Mouse (Mus musculus) macrophage (primary cell): ENCODE results near the gene Eef2. TPM values are rescaled to one million over a fixed set of nuclear protein-coding genes. Genes with fewer than 3 reads are reported as not detected.

Experiments
- H3K27ac ChIP-seq: fragments of 350-480 bp; formaldehyde crosslinking; 2 replicates; pipeline ENCODE4 v1.9.0; 2021
- H3K36me3 ChIP-seq: fragments of 350-480 bp; formaldehyde crosslinking; 2 replicates; pipeline ENCODE4 v1.9.0; 2021; ENCODE audit errors: inconsistent target
- H3K4me3 ChIP-seq: fragments of 350-480 bp; formaldehyde crosslinking; 2 replicates; pipeline ENCODE4 v1.9.0; 2021; ENCODE audit errors: inconsistent target
- H3K79me2 ChIP-seq: fragments of 350-480 bp; formaldehyde crosslinking; 2 replicates; pipeline ENCODE4 v1.9.0; 2021; ENCODE audit errors: inconsistent target
- WGBS: methylation state at CpG from one replicate; pipeline ENCODE4 v1.1.7; 2026; ENCODE audit warnings: inconsistent platforms; ENCODE audit not compliant: missing documents; 5-methylcytosine and 5-hydroxymethylcytosine counted together
- polyA plus RNA-seq: library from polyadenylated mRNA; stranded (reverse); fragments of 250-400 nt; gene quantifications from 3 replicates; pipeline ENCODE4 v1.2.4, GENCODE M21; 2018; ENCODE audit warnings: inconsistent platforms
- total RNA-seq, 78 experiments: library from RNA; depleted of rRNA; stranded (reverse); fragments of 250-400 nt; gene quantifications; 1 replicate in 9 of 78; 2 replicates in 24 of 78; 3 replicates in 43 of 78; 4 replicates in 2 of 78; pipeline ENCODE4 v1.2.4; 2018; ENCODE audit warnings: inconsistent platforms in 56 of 78

Gene Eef2
- 100 to 1,000 TPM; 161 to 373 (median 228) TPM for total RNA-seq (2018; cell fraction: chromatin; rRNA removed)
- 1,000 to 10,000 TPM in 11 of 26 experiments, 100 to 1,000 TPM in 15; 644 to 1,256 (median 896) TPM for total RNA-seq (2018; cell fraction: cytosol; rRNA removed)
- 100 to 1,000 TPM; 248 to 505 (median 331) TPM for total RNA-seq (2018; cell fraction: nucleus; rRNA removed)
- 749 to 1,081 TPM (median 1,012 TPM) in 3 replicates for polyA plus RNA-seq

DNA sequence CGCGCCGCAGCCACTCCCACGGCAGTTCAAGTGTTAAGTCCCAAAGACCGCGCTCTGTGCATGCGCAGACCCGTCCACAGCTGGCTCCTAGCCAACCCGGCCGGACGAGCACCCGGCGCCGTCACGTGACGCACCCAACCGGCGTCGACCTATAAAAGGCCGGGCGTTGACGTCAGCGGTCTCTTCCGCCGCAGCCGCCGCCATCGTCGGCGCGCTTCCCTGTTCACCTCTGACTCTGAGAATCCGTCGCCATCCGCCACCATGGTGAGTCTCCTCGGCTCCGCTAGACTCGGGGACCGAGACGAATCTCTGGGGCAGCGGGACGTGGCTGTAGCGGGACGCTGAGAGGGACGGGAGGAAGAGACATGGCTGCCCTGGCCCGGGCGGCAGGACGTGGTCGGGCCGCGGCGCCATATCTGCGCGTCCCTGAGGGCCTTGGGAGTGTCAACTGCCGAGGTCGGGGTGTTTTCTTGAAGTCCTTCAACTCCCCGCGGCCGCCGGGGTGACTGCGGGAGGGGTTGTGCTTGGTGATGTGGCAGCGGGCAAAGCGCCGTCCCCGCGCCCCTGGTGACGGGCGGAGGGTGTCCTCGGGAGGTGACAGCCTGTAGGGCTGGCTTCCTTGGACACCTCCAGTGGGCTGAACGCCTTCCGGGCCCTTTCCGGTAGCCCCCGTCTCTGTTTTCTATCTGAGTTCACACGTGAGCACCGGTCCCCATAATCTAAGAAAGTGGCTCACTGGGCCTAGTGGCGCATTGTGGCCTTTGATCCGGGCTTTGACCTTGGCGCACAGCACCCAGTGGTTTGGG is at the start of gene Eef2:
TSS of gene Eef2 (plus strand) at position 166 of the 806 bp plus-strand sequence.
- Histone ChIP-seq H3K79me2 (peaks cover 45% of the 10 kb centered on the region), H3K27ac (peak within 1 kb of the TSS; percentile 65), H3K4me3 (peak within 1 kb of the TSS; percentile 94), H3K36me3 (peaks cover 42% of the 10 kb centered on the region)
- under 1% methylated on average over 75 of the region's 77 CpGs for WGBS

DNA sequence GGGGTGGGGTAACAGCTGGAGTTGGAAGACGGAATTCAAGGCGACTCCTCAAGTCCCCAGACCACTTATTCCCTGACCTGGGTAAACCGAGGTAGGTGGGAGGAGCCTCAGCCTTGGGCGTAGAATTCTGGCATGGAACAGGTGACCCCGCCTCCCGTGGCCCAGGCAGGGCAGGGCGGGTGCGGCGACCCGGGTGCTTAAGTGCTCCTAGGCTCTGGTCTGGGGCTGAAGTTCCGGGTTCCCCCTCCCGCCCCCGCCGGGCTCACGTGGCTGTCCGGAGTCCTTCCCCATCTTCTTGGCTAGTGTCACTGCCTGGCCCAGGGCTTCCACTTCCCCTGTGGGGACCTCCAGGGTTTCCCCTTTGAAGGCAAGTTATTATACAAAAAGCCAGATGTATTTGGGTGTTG is 42.2 kb upstream of the Eef2 start:
- Histone ChIP-seq H3K36me3 (no peaks in the 10 kb centered on the region), H3K79me2 (peaks cover 13% of the 10 kb centered on the region), H3K4me3 (peak overlapping the region; percentile 67), H3K27ac (peak overlapping the region; percentile 92)
- WGBS = 2% methylated on average over 16 of the region's 16 CpGs

DNA sequence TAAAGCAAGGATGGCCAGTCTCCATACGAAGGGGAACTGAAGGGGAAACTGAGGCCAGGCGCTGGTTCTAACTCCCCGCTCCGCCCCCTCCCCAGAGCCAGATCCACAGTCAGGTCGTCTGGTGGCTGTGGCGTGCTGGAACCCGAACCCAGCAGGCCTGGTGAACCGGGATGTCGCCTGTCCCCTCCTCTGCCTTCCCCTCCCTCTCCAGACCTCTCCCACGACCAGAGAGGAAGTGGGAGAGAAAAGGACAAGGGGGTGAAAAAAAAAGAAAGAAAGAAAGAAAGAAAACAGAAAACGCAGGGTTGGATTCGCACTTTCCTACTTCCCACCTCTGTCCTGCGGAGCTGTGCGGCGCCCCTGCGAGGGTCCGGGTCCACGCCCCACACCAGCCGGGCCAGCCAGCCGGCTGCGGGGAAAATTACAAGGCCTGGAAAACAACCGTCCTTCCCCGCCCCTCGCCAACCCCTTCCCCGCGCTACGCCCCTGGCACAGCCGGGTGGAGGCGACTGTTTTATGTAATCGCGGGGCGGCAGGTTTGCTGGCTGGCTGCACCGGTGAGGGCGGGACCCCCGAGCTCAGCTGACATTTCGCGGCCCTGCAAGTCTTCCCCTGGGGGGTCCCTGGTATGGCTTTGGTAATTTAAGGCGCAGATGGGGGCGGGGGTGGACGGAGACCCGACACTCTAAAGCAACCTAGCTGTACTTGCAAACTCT is 41.3 kb upstream of the Eef2 start, which contains the start of gene Zbtb7a:
TSS of gene Zbtb7a (plus strand) at position 255 of the 716 bp plus-strand sequence.
- Histone ChIP-seq H3K27ac (peak within 1 kb of the TSS; percentile 92), H3K4me3 (peak within 1 kb of the TSS; percentile 67), H3K79me2 (peaks cover 23% of the 10 kb centered on the region), H3K36me3 (no peaks in the 10 kb centered on the region)
- under 1% methylated on average over 41 of the region's 41 CpGs for WGBS

DNA sequence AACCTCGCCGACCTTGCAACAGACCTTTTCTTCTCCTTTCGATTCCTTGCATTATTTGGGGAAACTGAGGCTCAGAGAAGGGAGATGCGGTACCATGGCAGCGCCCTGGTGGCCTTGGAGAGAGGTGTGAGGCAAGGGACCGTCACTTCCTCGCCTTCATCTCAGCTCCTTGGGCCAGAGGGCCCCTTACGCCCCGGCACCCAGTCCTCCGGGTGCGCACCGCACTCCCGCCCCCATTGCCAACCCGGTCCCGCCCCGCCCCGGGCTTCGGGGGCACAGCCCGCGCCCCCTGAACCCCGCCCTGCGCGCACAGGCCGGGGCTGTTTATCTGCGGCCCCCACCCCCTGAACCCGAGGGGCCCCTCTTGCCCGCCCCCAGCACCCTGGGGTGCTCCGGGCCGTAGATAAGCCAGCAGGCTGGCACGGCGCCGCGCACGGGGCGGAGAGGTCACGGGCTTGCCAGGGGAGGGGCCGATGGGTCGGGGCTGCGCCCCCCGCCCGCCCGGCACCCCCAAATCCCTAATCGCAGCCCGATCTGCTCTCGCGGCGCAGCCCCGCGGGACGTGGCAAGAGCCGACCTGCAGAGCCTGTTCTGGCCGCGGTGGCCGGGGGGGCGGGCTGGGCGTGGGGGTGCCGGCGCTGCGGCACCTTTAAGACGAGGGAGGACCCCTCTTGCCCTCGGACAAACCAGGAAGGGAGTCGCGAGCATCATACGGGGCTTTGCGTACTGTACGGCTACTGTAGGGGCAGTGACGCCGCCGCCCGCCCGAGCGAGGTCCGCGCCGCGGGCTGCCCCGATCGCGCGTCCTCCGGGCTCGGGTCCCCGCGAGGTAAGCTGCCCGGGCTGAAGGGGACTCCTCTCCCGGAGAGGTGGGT is 40.4 kb upstream of the Eef2 start:
- H3K36me3 ChIP-seq = no peaks in the 10 kb centered on the region
- H3K79me2 ChIP-seq = peaks cover 32% of the 10 kb centered on the region
- WGBS = 2% methylated on average over 53 of the region's 86 CpGs
- peak overlapping the region; percentile 67 for H3K4me3 ChIP-seq
- peak overlapping the region; percentile 92 for H3K27ac ChIP-seq

GRCm38 (mm10) chr10:81136706-81137231 is 39.7 kb upstream of the Eef2 start:
- no peaks in the 10 kb centered on the region for H3K36me3 ChIP-seq
- peak overlapping the region; percentile 43 for H3K4me3 ChIP-seq
- peaks cover 39% of the 10 kb centered on the region for H3K79me2 ChIP-seq
- 0% methylated on average over 28 of the region's 50 CpGs for WGBS
- peak overlapping the region; percentile 74 for H3K27ac ChIP-seq

DNA sequence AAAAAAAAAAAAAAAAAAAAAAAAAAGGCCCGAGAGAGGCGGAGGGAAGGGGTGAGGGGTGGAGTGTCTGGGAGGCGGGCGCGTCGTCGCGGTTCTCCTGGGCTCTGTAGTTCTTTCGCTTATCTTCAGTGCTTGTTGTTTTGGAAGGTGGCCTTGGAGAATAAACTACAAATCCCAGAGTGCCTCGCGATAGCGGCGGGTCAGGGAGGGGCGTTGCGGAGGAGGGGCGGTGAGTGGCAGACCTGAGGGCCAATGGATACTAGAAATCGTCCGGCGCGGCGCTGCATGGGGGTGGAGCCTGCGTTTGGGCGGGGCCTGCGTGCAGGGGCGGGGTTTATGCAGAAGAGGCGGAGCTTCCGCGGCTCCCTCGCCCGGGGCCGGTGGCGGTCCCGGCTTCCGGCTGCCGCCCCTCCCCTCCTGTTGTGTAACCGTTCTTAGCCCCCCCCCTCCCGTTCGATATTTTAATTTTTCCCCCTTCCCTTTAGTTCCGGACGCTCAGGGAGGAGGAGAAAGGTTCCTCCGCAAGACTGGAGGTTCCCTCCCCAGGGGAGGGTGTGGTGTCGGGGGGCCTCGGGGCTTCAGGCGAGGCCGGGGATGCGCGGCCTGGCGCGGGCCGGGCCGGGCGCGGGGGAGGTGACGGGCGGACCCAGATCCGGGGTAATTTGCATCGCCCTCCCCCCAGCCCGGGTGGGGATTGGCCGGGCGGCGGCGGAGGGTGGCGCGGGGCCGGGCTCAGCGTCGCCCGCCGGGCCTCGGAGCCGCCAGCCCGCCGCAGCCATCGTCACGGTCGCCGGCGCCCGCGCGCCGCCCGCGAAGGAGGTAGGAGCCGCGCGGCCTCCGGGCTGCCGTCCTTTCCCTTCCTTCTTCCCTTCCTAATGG is 38.9 kb upstream of the Eef2 start:
- peak overlapping the region; percentile 76 for H3K4me3 ChIP-seq

DNA sequence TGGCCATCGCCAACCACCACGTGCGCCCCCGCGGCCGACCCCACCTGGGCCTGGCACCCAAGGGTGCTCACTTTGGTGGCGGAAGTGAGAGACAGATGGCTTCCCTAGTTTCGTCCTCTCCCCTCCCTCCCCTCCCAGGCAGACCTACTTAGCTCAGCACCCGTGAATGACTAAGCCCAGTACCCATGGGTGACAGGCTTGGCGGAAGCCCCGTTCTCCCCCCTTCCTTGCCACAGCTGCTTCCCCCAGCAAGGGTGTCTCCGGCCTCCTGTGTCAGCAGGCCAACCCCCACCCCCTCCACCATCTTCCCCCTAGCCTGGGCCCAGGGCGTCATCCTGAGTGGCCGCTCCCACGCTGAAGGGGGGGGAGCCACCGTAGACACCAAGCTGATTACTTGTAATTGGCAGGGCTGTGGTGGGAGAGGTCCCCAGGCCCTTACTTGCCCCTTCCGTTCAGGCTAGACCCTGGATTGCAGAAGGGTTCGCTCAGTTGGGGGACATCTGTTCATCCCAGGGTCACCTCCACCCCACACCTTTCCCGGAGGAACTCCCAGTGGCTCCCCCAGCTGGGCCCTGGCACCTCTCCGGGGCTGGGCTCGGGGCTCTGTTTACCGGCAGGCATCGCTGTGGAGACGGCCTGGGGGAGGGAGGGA is 38.2 kb upstream of the Eef2 start:
- 0% methylated on average over 22 of the region's 24 CpGs for WGBS

More for the DNA sequence above, 38.9 kb upstream of the Eef2 start:
- Histone ChIP-seq H3K27ac (peak overlapping the region; percentile 74), H3K36me3 (no peaks in the 10 kb centered on the region; the same call in 1 of the 2 replicates), H3K79me2 (peaks cover 46% of the 10 kb centered on the region)
- WGBS = under 1% methylated on average over 48 of the region's 89 CpGs

GRCm38 (mm10) chr10:81138821-81139528 is 37.5 kb upstream of the Eef2 start:
- peaks cover 61% of the 10 kb centered on the region for H3K79me2 ChIP-seq
- peak overlapping the region; percentile 74 for H3K27ac ChIP-seq
- WGBS = 47% methylated on average over 11 of the region's 11 CpGs
- H3K36me3 ChIP-seq = no peaks in the 10 kb centered on the region; the same call in 1 of the 2 replicates
- H3K4me3 ChIP-seq = peak overlapping the region; percentile 76

More for the DNA sequence above, 38.2 kb upstream of the Eef2 start:
- Histone ChIP-seq H3K36me3 (no peaks in the 10 kb centered on the region; the same call in 1 of the 2 replicates), H3K27ac (peak overlapping the region; percentile 74), H3K79me2 (peaks cover 54% of the 10 kb centered on the region), H3K4me3 (peak overlapping the region; percentile 76)

- Histone ChIP-seq H3K79me2 (peaks cover 66% of the 10 kb centered on the region), H3K27ac (no peak overlapping the region), H3K4me3 (peak overlapping the region; percentile 76), H3K36me3 (no peaks in the 10 kb centered on the region; the same call in 1 of the 2 replicates)
- WGBS = 64% methylated on average over 4 of the region's 4 CpGs
These were observed 36.9 kb upstream of the Eef2 start for GRCm38 (mm10) chr10:81139529-81139846.

DNA sequence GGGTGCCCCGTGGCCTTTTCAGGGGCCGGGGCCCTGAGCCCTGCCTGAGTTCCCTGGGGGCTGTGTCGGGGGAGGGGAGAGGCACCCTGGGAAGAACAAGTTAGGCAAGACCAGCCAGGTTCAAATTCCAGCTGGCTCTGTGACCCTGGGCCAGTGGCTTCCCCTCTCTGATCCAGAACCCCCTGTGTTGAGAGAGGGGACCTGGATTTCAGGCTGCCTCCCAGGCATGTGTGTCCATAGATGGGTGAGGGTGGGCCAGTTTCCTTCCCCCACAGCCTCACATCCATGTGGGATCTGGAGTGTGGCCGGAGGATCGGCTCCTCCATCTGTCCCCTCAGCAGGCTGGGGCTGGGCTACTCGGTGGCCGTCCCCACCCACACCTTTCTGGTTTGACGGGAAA is 36.4 kb upstream of the Eef2 start:
- Histone ChIP-seq H3K27ac (peak overlapping the region; percentile 34), H3K4me3 (peak overlapping the region; percentile 76), H3K79me2 (peaks cover 71% of the 10 kb centered on the region), H3K36me3 (peaks cover 2% of the 10 kb centered on the region; the same call in 1 of the 2 replicates)
- 38% methylated on average over 7 of the region's 8 CpGs for WGBS

- H3K27ac ChIP-seq = peak overlapping the region; percentile 34
- WGBS = 35% methylated on average over 9 of the region's 10 CpGs
- peaks cover 10% of the 10 kb centered on the region; the same call in 1 of the 2 replicates for H3K36me3 ChIP-seq
- H3K4me3 ChIP-seq = peak overlapping the region; percentile 76
- peaks cover 80% of the 10 kb centered on the region for H3K79me2 ChIP-seq
These were observed 35.5 kb upstream of the Eef2 start for GRCm38 (mm10) chr10:81140717-81141454.
